Mouse (Mus musculus) bone marrow, adult 2 months (tissue): Measurements from ENCODE around the gene Ap3m1.

Source experiments
- CTCF ChIP-seq: fragments of 200-500 bp; IDR thresholded peaks from 2 replicates; pipeline ENCODE4 v1.5.1; 2011; ENCODE audit warnings: low read length, control low read depth; ENCODE audit not compliant: control insufficient read depth, insufficient read depth
- POLR2A ChIP-seq: fragments of 200-500 bp; IDR thresholded peaks from 2 replicates; pipeline ENCODE4 v1.6.1; 2011; ENCODE audit warnings: low read depth, mild to moderate bottlenecking, control low read depth, low read length, borderline replicate concordance; ENCODE audit not compliant: control insufficient read depth

- TF ChIP-seq CTCF (no peak), POLR2A (no peak)
These were observed 34.6 kb upstream of the Ap3m1 start for GRCm38 (mm10) chr14:21086827-21087351.
